Mouse (Mus musculus) liver, embryonic 15.5 days (tissue): ENCODE measurements around the gene Pidd1. TPM values are rescaled to one million over a fixed set of nuclear protein-coding genes. Genes with fewer than 3 reads are reported as not detected.

ENCODE experiments used
- ATAC-seq: fragments of 200-750 bp; cut with Nextera tagmentation; 2 replicates; pipeline ENCODE4 v1.8.0; 2017; ENCODE audit warnings: moderate number of reproducible peaks, mild to moderate bottlenecking, moderate library complexity; ENCODE audit not compliant: insufficient read depth
- H3K27ac ChIP-seq: fragments of 300-500 bp; sonication (generic); replicated peaks from 2 replicates; pipeline ENCODE4 v1.5.1; 2015; ENCODE audit warnings: mild to moderate bottlenecking, inconsistent platforms
- H3K27me3 ChIP-seq: fragments of 300-500 bp; sonication (generic); 2 replicates; pipeline ENCODE4 v1.6.1; 2015; ENCODE audit warnings: mild to moderate bottlenecking, inconsistent platforms
- H3K36me3 ChIP-seq: fragments of 300-500 bp; sonication (generic); replicated peaks from 2 replicates; pipeline ENCODE4 v1.6.1; 2015; ENCODE audit warnings: moderate library complexity, mild to moderate bottlenecking, inconsistent platforms
- H3K4me1 ChIP-seq: fragments of 300-500 bp; sonication (generic); replicated peaks from 2 replicates; pipeline ENCODE4 v1.6.1; 2015; ENCODE audit warnings: inconsistent platforms
- H3K4me2 ChIP-seq: fragments of 300-500 bp; sonication (generic); 2 replicates; pipeline ENCODE4 v1.6.1; 2015; ENCODE audit warnings: moderate library complexity, mild to moderate bottlenecking, inconsistent platforms
- H3K4me3 ChIP-seq: fragments of 300-500 bp; sonication (generic); replicated peaks from 2 replicates; pipeline ENCODE4 v1.5.1; 2015; ENCODE audit warnings: mild to moderate bottlenecking, inconsistent platforms
- H3K9ac ChIP-seq: fragments of 300-500 bp; sonication (generic); 2 replicates; pipeline ENCODE4 v1.6.1; 2015; ENCODE audit warnings: moderate library complexity, mild to moderate bottlenecking, inconsistent platforms
- H3K9me3 ChIP-seq: fragments of 300-500 bp; sonication (generic); replicated peaks from 2 replicates; pipeline ENCODE4 v1.6.1; 2016; ENCODE audit warnings: inconsistent platforms
- WGBS: fragments of 180-500 bp; shearing (Covaris S2); methylation state at CpG from one replicate; pipeline ENCODE4 v1.1.7; 2015; ENCODE audit warnings: mixed read lengths; ENCODE audit not compliant: insufficient replicate concordance; 5-methylcytosine and 5-hydroxymethylcytosine counted together
- polyA plus RNA-seq: library from polyadenylated mRNA; unstranded; fragments of >200 nt; fragmentation: Nextera tagmentation; extraction: Ambion mirVana; gene quantifications from 2 replicates; pipeline ENCODE4 v1.2.1, GENCODE M21; 2015

Gene Pidd1
- polyA plus RNA-seq, 1 experiment from 2014 or later = 10.3 TPM

DNA sequence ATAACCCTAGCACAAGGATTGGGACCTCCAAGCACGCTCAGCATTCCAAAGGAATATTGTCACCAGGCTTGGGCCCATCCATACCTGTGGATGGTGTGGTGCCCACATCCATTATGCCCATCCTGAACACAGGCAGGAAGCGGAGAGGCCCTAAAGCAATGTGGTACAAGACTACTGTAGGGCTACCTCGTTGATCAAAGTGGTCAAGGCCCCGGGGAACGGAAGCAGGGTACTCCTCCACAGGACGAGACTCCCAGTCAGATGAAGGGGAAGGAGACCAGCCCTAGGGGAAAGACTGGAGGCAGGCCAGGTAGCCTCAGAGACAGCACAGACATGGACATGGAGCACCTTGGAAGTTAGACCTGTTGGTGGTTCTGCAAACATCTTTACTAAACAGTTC is 28.9 kb upstream of the Pidd1 start:
- no peak for ATAC-seq
- 75% methylated on average over 6 of the region's 6 CpGs for WGBS
- Histone ChIP-seq H3K4me3 (no peak overlapping the region), H3K9ac (no peak overlapping the region), H3K4me2 (no peak overlapping the region), H3K9me3 (no peaks in the 10 kb centered on the region), H3K27me3 (no peaks in the 10 kb centered on the region), H3K36me3 (peaks cover 41% of the 10 kb centered on the region), H3K4me1 (peaks cover 75% of the 10 kb centered on the region), H3K27ac (no peak overlapping the region)

GRCm38 (mm10) chr7:141472226-141472625 is 28.4 kb upstream of the Pidd1 start:
- ATAC-seq = no peak
- WGBS = 63% methylated on average over 6 of the region's 6 CpGs
- no peak overlapping the region for H3K4me3 ChIP-seq
- H3K4me1 ChIP-seq = peaks cover 75% of the 10 kb centered on the region
- H3K36me3 ChIP-seq = peaks cover 41% of the 10 kb centered on the region
- no peak overlapping the region for H3K27ac ChIP-seq
- no peak overlapping the region for H3K4me2 ChIP-seq
- H3K9me3 ChIP-seq = no peaks in the 10 kb centered on the region
- H3K9ac ChIP-seq = no peak overlapping the region
- H3K27me3 ChIP-seq = no peaks in the 10 kb centered on the region

- Histone ChIP-seq H3K36me3 (peaks cover 41% of the 10 kb centered on the region), H3K27me3 (peaks cover 8% of the 10 kb centered on the region), H3K9me3 (no peaks in the 10 kb centered on the region), H3K4me1 (peaks cover 74% of the 10 kb centered on the region), H3K9ac (no peak overlapping the region), H3K4me2 (no peak overlapping the region), H3K4me3 (no peak overlapping the region), H3K27ac (no peak overlapping the region)
- WGBS = 76% methylated on average over 1 of the region's 1 CpGs
- no peak for ATAC-seq
Measured at GRCm38 (mm10) chr7:141471236-141471635, 27.4 kb upstream of the Pidd1 start.

DNA sequence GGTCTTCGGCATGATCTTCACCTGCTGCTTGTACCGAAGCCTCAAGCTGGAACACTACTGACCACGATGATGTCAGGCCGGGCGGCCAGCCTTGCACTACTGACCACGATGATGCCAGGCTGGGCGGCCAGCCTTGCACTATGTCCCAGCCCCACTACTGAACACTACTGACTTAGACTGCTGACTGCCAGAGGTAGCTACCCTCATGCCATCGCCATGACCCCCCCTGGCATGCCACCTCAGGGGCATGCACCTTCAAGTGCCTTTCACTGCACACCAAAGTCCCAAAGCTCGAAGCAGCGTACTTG is 26.8 kb upstream of the Pidd1 start:
- Histone ChIP-seq H3K4me2 (no peak overlapping the region), H3K9me3 (no peaks in the 10 kb centered on the region), H3K36me3 (peaks cover 41% of the 10 kb centered on the region), H3K4me1 (peaks cover 73% of the 10 kb centered on the region), H3K9ac (no peak overlapping the region), H3K27ac (no peak overlapping the region), H3K27me3 (peaks cover 15% of the 10 kb centered on the region), H3K4me3 (no peak overlapping the region)
- no peak for ATAC-seq
- 82% methylated on average over 10 of the region's 10 CpGs for WGBS

DNA sequence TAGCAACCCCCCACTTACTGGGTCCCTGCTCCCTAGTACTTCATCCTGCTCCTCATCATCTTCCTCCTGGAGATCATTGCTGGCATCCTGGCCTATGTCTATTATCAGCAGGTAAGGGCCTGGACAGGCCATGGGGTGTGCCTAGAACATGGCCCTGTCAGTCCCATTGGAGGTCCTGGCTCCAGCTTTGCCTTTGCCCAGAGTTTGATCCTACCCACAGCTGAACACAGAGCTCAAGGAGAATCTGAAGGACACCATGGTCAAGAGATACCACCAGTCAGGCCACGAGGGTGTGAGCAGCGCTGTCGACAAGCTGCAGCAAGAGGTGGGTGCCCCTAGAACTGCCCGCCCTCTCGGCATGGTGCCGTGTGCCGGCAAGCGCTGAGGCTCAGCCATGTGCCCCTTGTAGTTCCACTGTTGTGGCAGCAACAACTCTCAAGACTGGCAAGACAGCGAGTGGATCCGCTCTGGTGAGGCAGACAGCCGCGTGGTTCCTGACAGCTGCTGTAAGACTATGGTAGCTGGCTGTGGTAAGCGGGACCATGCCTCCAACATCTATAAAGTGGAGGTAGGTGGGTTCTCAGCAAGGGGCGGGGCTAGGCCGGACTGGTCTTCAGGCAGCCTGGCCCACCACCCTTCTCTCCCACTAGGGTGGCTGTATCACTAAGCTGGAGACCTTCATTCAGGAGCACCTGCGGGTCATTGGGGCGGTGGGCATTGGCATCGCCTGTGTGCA is 26.2 kb upstream of the Pidd1 start:
- H3K9ac ChIP-seq = no peak overlapping the region
- no peak overlapping the region for H3K4me2 ChIP-seq
- H3K27ac ChIP-seq = peak overlapping the region; percentile 81; the same call in 1 of the 2 replicates
- ATAC-seq = no peak
- H3K27me3 ChIP-seq = peaks cover 20% of the 10 kb centered on the region
- no peaks in the 10 kb centered on the region for H3K9me3 ChIP-seq
- H3K4me1 ChIP-seq = peaks cover 75% of the 10 kb centered on the region
- WGBS = 84% methylated on average over 18 of the region's 18 CpGs
- H3K36me3 ChIP-seq = peaks cover 41% of the 10 kb centered on the region
- no peak overlapping the region for H3K4me3 ChIP-seq

GRCm38 (mm10) chr7:141469352-141469751 is 25.5 kb upstream of the Pidd1 start:
- WGBS = 79% methylated on average over 6 of the region's 6 CpGs
- no peak for ATAC-seq

DNA sequence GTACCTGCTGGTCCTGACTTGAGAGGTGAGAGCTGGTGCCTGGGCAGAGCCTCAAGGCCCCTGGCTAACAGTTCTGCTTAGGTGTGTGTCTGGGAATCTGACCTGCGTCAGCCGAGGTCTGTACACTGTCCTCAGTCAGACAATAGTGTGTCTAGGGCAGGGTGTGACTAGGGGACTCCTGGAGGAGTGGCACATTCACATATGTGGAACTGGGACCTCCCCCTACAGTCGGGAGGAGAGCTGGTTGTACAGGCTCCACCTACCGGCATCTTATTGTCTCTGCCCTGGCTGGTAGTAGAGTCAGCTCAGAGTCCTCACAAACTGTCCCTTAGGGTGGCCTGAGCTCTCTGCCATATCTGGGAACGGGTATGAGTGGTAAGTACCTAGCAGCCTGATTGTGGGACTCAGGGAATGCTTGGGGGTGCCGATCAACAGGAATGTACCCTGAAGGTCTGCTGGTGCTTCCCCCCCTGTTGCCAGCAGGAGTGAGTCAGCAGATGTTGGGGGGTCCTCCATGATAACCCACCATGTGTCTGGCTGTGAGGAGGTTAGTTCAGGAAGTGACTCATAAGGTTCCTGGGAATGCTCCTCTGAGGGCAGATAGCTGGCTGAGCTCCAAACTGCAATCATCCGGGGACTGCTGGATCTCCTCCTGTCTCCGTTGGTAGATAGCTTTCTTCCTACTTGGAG is 24.8 kb upstream of the Pidd1 start:
- Histone ChIP-seq H3K9me3 (no peaks in the 10 kb centered on the region), H3K4me1 (peaks cover 73% of the 10 kb centered on the region), H3K4me3 (peak overlapping the region; percentile 76), H3K27me3 (peaks cover 34% of the 10 kb centered on the region), H3K4me2 (peak overlapping the region; percentile 96), H3K36me3 (peaks cover 41% of the 10 kb centered on the region), H3K27ac (peak overlapping the region; percentile 81), H3K9ac (peak overlapping the region; percentile 83)
- 6% methylated on average over 8 of the region's 8 CpGs for WGBS
- ATAC-seq = peak; percentile 55

More at GRCm38 (mm10) chr7:141469352-141469751, 25.5 kb upstream of the Pidd1 start:
- H3K9ac ChIP-seq = peak overlapping the region; percentile 83; the same call in 1 of the 2 replicates
- peaks cover 78% of the 10 kb centered on the region for H3K4me1 ChIP-seq
- peak overlapping the region; percentile 96 for H3K4me2 ChIP-seq
- peaks cover 41% of the 10 kb centered on the region for H3K36me3 ChIP-seq
- H3K27ac ChIP-seq = peak overlapping the region; percentile 81
- peak overlapping the region; percentile 76; the same call in 1 of the 2 replicates for H3K4me3 ChIP-seq
- H3K27me3 ChIP-seq = peaks cover 27% of the 10 kb centered on the region
- no peaks in the 10 kb centered on the region for H3K9me3 ChIP-seq

GRCm38 (mm10) chr7:141468164-141468521 is 24.3 kb upstream of the Pidd1 start:
- ATAC-seq = no peak
- WGBS = 25% methylated on average over 5 of the region's 5 CpGs
- Histone ChIP-seq H3K4me1 (peaks cover 68% of the 10 kb centered on the region), H3K36me3 (peaks cover 38% of the 10 kb centered on the region), H3K4me2 (peak overlapping the region; percentile 96), H3K27ac (peak overlapping the region; percentile 81), H3K27me3 (peaks cover 39% of the 10 kb centered on the region), H3K4me3 (peak overlapping the region; percentile 76), H3K9me3 (no peaks in the 10 kb centered on the region), H3K9ac (peak overlapping the region; percentile 83)

DNA sequence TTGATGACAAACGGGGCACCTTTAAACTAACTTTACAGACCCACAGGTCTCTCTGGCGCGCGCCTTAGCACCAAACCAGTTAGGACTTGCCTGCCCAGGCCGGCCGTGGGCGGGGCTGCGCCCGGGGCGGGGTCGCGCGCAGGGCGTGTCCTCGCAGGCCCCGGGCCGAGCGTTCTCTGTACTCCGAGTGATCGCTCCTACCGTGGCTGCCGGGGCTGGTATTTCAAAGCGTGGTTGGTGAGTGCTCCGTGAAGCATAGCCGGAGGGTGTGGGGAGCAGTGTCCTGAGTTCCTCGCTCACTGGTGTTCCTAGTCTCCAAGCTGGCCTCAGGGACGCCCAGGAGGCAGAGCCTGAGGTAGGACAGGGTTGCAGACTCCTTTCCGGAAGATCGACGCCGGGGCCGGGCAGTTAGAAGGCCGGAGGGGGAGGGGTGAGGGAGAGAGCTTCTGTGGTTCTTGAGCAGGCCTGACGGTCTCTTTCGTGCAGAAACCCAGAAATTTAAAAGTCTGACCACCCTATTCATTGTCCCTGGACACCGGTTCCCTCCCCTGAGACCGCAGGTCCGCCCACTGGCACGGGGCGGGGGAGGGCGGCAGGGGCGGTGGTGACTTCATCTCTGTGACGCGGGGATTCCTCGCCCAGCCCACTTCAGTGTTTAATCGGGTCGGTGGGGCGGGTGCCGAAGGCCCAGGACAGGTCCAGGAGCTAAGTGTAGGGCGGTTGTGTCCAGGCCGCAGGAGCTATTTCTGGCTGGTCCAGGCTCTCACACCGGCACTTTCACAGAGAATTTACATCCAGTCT is 23.6 kb upstream of the Pidd1 start, which contains the start of gene Cd151:
Gene Cd151, plus strand, starts transcription at position 163 of the 801 bp plus-strand sequence.
- peak; percentile 85 for ATAC-seq
- Histone ChIP-seq H3K27me3 (peaks cover 46% of the 10 kb centered on the region), H3K9me3 (no peaks in the 10 kb centered on the region), H3K4me2 (peak within 1 kb of the TSS; percentile 96), H3K27ac (peak within 1 kb of the TSS; percentile 81), H3K9ac (peak within 1 kb of the TSS; percentile 83), H3K36me3 (peaks cover 32% of the 10 kb centered on the region), H3K4me1 (peaks cover 65% of the 10 kb centered on the region), H3K4me3 (peak within 1 kb of the TSS; percentile 76)
- WGBS = under 1% methylated on average over 52 of the region's 52 CpGs

- ATAC-seq = no peak
- H3K27ac ChIP-seq = peak overlapping the region; percentile 81
- peak overlapping the region; percentile 76 for H3K4me3 ChIP-seq
- no peaks in the 10 kb centered on the region for H3K9me3 ChIP-seq
- H3K9ac ChIP-seq = peak overlapping the region; percentile 83
- H3K36me3 ChIP-seq = peaks cover 26% of the 10 kb centered on the region
- 54% methylated on average over 10 of the region's 10 CpGs for WGBS
- H3K27me3 ChIP-seq = peaks cover 54% of the 10 kb centered on the region
- H3K4me2 ChIP-seq = peak overlapping the region; percentile 96
- H3K4me1 ChIP-seq = peaks cover 68% of the 10 kb centered on the region
Measured at GRCm38 (mm10) chr7:141466607-141467148, 22.9 kb upstream of the Pidd1 start.

DNA sequence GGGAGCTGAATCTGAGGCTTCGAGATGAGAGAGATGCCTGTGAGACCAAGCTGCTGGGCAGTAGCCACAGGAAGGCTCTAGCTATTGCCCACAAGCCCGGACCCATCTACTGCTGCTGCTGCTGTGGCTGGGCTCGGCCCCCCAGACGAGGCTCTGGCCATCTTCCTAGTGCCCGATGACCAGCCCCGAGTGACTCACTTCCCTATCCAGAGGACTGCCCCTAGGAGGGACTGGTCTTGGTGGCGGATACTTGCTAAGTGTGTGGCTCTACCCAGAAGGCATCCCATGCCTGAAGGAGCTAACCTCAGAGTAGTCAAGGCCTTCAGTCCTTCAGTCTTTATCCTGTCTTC is 22.2 kb upstream of the Pidd1 start:
- H3K9ac ChIP-seq = no peak overlapping the region
- no peaks in the 10 kb centered on the region for H3K9me3 ChIP-seq
- peaks cover 60% of the 10 kb centered on the region for H3K27me3 ChIP-seq
- H3K36me3 ChIP-seq = peaks cover 19% of the 10 kb centered on the region
- no peak overlapping the region for H3K27ac ChIP-seq
- H3K4me2 ChIP-seq = no peak overlapping the region
- peaks cover 73% of the 10 kb centered on the region for H3K4me1 ChIP-seq
- ATAC-seq = no peak
- 48% methylated on average over 7 of the region's 7 CpGs for WGBS
- H3K4me3 ChIP-seq = no peak overlapping the region
